Mouse (Mus musculus) lung, adult 10 weeks (tissue): ENCODE data around the gene Slc5a12. TPM values are rescaled to one million over a fixed set of nuclear protein-coding genes. Genes with fewer than 3 reads are reported as not detected.

ENCODE experiments used
- polyA plus RNA-seq: library from polyadenylated mRNA; stranded (reverse); fragments of 350-450 nt; fragmentation: Illumina TruSeq; extraction: RNeasy Lipid Tissue Mini Kit (QIAGEN cat#74804); gene quantifications from one replicate; pipeline ENCODE4 v1.2.3, GENCODE M21; 2014; ENCODE audit warnings: low read depth, low replicate concordance; ENCODE audit not compliant: insufficient read depth

Slc5a12 gene
- polyA plus RNA-seq, result 1.2 TPM

GRCm38 (mm10) chr2:110596932-110597331 lies at the start of gene Slc5a12:
Slc5a12 (plus strand) TSS chr2:110597298.

Other genes starting within 250 kb of the Slc5a12 start
- gene Fibin, start 234.1 kb upstream of the Slc5a12 start, polyA plus RNA-seq, result 53.7 TPM
- not detected for gene Muc15, start 124.0 kb downstream of the Slc5a12 start, polyA plus RNA-seq